Mouse (Mus musculus): ENCODE measurements around the gene Atg7. TPM values are rescaled to one million over a fixed set of nuclear protein-coding genes. Genes with fewer than 3 reads are reported as not detected.

Atg7 gene
- total and polyA plus RNA-seq, 3 experiments: 11.1 to 15.7 (median 14.8) TPM

GRCm38 (mm10) chr6:114663707-114664106 lies 20.8 kb downstream of the Atg7 start:
- in situ Hi-C loops (cut with MboI; ENCODE audit: low pct_ligation_motif_present, low pct_unique_long_range_greater_than_20kb, low sequenced_read_pairs): no loop called here
- dilution Hi-C loops (cut with MboI; ENCODE audit: extremely low pct_ligation_motif_present, extremely low pct_unique_long_range_greater_than_20kb, low sequenced_read_pairs): no loop called here
- TF ChIP-seq JUN (IDR thresholded peaks at IDR 0.05; ENCODE audit: insufficient read depth, low read depth, low read length) (no peak), USF2 (conservative IDR thresholded peaks at IDR 0.05; ENCODE audit: low read depth, low read length) (no peak), SMC3 (IDR thresholded peaks at IDR 0.05; ENCODE audit: low read depth, low read length) (no peak), MXI1 (IDR thresholded peaks at IDR 0.05; ENCODE audit: low read depth, low read length) (no peak), CTCF (conservative IDR thresholded peaks at IDR 0.05 in 1 of 2, IDR thresholded peaks at IDR 0.05 in 1 of 2; ENCODE audit: low read depth in 2 of 2, low read length in 2 of 2) (no peak), JUND (conservative IDR thresholded peaks at IDR 0.05; ENCODE audit: low read depth, low read length) (no peak), NELFE (IDR thresholded peaks at IDR 0.05; ENCODE audit: low read depth, low read length) (no peak), POLR2A (IDR thresholded peaks at IDR 0.05; ENCODE audit: low read depth, low read length) (no peak)

GRCm38 (mm10) chr6:114664716-114665115 lies 21.8 kb downstream of the Atg7 start:
- no peaks in the 10 kb centered on the region for H3K9me3 ChIP-seq (replicated peaks; ENCODE audit: low read length)
- H3K4me1 ChIP-seq (ENCODE audit: control insufficient read depth in 1 of 2, insufficient read depth in 2 of 2): peaks cover 2 to 4% of the 10 kb centered on the region in 2 experiments; a peak in 2 of 4 replicates
- DNase-seq (ENCODE audit: extremely low read depth): no peak
- dilution Hi-C loops (cut with MboI; ENCODE audit: extremely low pct_ligation_motif_present, extremely low pct_unique_long_range_greater_than_20kb, low sequenced_read_pairs) (no loop called here), in situ Hi-C loops (cut with MboI; ENCODE audit: low pct_ligation_motif_present, low pct_unique_long_range_greater_than_20kb, low sequenced_read_pairs) (no loop called here)
- no peak overlapping the region for H3K4me3 ChIP-seq (replicated peaks in 1 of 3; ENCODE audit: low read depth in 2 of 3, low read length in 2 of 3, poor library complexity in 1 of 3)
- H3K27ac ChIP-seq (ENCODE audit: insufficient read depth, low read depth): no peak overlapping the region
- TF ChIP-seq BHLHE40 (IDR thresholded peaks at IDR 0.05; ENCODE audit: low read depth, low read length) (no peak), E2F4 (IDR thresholded peaks at IDR 0.05; ENCODE audit: insufficient replicate concordance, low read depth, low read length) (no peak), GABPA (IDR thresholded peaks at IDR 0.05; ENCODE audit: insufficient replicate concordance, low read depth, low read length) (no peak), CHD1 (IDR thresholded peaks at IDR 0.05; ENCODE audit: low read depth, low read length) (no peak), JUND (conservative IDR thresholded peaks at IDR 0.05; ENCODE audit: low read depth, low read length) (no peak), POLR2AphosphoS2 (IDR thresholded peaks at IDR 0.05; ENCODE audit: low read depth, low read length) (no peak), TBP (conservative IDR thresholded peaks at IDR 0.05; ENCODE audit: low read depth, low read length) (no peak), ZMIZ1 (IDR thresholded peaks at IDR 0.05; ENCODE audit: low read depth, low read length) (no peak), JUN (IDR thresholded peaks at IDR 0.05; ENCODE audit: insufficient read depth, low read depth, low read length) (no peak), MYC (IDR thresholded peaks at IDR 0.05; ENCODE audit: low read depth, low read length) (no peak), NRF1 (IDR thresholded peaks at IDR 0.05; ENCODE audit: low read depth, low read length) (no peak), MEF2A (IDR thresholded peaks at IDR 0.05; ENCODE audit: borderline replicate concordance, low read depth, low read length) (no peak), ELF1 (IDR thresholded peaks at IDR 0.05; ENCODE audit: low read depth, low read length) (no peak), ZNF384 (IDR thresholded peaks at IDR 0.05; ENCODE audit: low read depth, low read length) (no peak), USF2 (conservative IDR thresholded peaks at IDR 0.05; ENCODE audit: low read depth, low read length) (no peak)
- peaks cover 0 to 14% of the 10 kb centered on the region in 2 experiments for H3K36me3 ChIP-seq (replicated peaks in 1 of 2; ENCODE audit: control insufficient read depth in 1 of 2, insufficient read depth in 1 of 2, low read length in 1 of 2)
- no peak overlapping the region for H3K9ac ChIP-seq (ENCODE audit: insufficient read depth, low read depth)
- no peaks in the 10 kb centered on the region for H3K27me3 ChIP-seq (replicated peaks)
- no peak overlapping the region for H3K4me2 ChIP-seq (ENCODE audit: insufficient read depth, low read depth, poor library complexity, severe bottlenecking)
- no peaks in the 10 kb centered on the region for H3K79me2 ChIP-seq (replicated peaks; ENCODE audit: control insufficient read depth, extremely low read depth, insufficient read depth, poor library complexity, severe bottlenecking)

More at GRCm38 (mm10) chr6:114663707-114664106, 20.8 kb downstream of the Atg7 start:
- Histone ChIP-seq H3K79me2 (replicated peaks; ENCODE audit: control insufficient read depth, extremely low read depth, insufficient read depth, poor library complexity, severe bottlenecking) (no peaks in the 10 kb centered on the region), H3K4me1 (ENCODE audit: control insufficient read depth in 1 of 2, insufficient read depth in 2 of 2) (peaks cover 2 to 4% of the 10 kb centered on the region in 2 experiments; a peak in 2 of 4 replicates), H3K4me3 (replicated peaks in 1 of 3; ENCODE audit: low read depth in 2 of 3, low read length in 2 of 3, poor library complexity in 1 of 3) (no peak overlapping the region), H3K27me3 (replicated peaks) (no peaks in the 10 kb centered on the region), H3K4me2 (ENCODE audit: insufficient read depth, low read depth, poor library complexity, severe bottlenecking) (no peak overlapping the region), H3K36me3 (replicated peaks in 1 of 2; ENCODE audit: control insufficient read depth in 1 of 2, insufficient read depth in 1 of 2, low read length in 1 of 2) (peaks cover 0 to 14% of the 10 kb centered on the region in 2 experiments), H3K9me3 (replicated peaks; ENCODE audit: low read length) (no peaks in the 10 kb centered on the region), H3K27ac (ENCODE audit: insufficient read depth, low read depth) (no peak overlapping the region), H3K9ac (ENCODE audit: insufficient read depth, low read depth) (no peak overlapping the region)
- DNase-seq (ENCODE audit: extremely low read depth): no peak
